Mouse (Mus musculus) lung, postnatal 0 days (tissue): ENCODE measurements at regions not wholly inside any gene's neighbourhood (a gene's known extent, or its start where the extent isn't known, plus 50 kb on each side); places are given as distances from the start of the nearest gene placed in this dataset.

Experiments used
- CTCF ChIP-seq: IDR thresholded peaks from 2 replicates; pipeline ENCODE4 v1.5.1; 2016; ENCODE audit warnings: antibody characterized with exemption, mild to moderate bottlenecking
- EP300 ChIP-seq: IDR thresholded peaks from 2 replicates; pipeline ENCODE4 v1.6.1; 2016; ENCODE audit warnings: antibody characterized with exemption, mild to moderate bottlenecking, control low read depth

DNA sequence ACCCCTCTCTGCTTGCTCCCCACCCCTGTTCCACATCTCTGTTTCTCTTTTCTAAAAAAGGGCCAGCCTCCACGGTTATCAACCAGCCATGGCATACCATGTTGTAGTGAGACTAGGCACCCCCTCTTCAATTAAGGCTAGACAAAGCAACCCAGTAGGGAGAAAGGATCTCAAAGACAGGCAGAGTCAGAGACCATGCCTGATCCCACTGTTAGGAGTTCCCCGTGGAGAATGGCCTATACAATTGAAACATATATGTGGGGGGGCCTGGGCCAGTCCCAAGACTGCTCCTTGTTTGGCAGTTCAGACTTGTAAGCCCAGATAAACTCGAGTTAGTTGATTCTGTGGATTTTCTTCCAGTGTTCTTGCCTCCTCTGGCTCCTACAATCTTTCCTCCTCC, 591.4 kb downstream of the Cdk5rap2 start:
- TF ChIP-seq CTCF: no peak
- no peak for TF ChIP-seq EP300
